Mouse (Mus musculus) kidney, adult 2 months (tissue): ENCODE measurements at regions not wholly inside any gene's neighbourhood (a gene's known extent, or its start where the extent isn't known, plus 50 kb on each side); places are given as distances from the start of the nearest gene placed in this dataset.

Experiments
- CTCF ChIP-seq: fragments of 200-500 bp; conservative IDR thresholded peaks from 2 replicates; pipeline ENCODE4 v1.5.1; 2011; ENCODE audit warnings: low read depth, mild to moderate bottlenecking, control low read depth, low read length, moderate library complexity, mixed read lengths; ENCODE audit not compliant: insufficient read depth, insufficient read length
- POLR2A ChIP-seq: fragments of 200-500 bp; IDR thresholded peaks from one replicate; pipeline ENCODE4 v1.6.1; 2011; ENCODE audit warnings: low read depth, low read length, control low read depth

DNA sequence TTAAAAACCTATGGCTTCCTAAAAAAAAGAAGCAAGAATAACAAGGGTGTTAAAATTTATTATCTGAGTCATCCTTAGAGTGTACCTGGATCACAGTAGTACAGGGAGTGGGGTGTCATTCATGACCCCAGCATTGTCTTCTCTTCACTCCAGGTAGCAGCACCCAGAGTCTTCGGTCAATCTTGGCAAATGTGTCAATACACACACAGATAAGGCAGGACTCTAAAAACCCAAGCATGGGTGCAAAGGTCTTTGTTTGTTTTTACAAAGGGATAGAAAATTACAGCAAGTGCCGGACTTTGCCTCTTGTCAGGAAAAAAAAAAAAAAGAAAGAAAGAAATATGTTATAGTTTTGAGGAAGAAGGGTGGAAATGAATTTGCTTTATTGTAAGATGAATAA, 57.3 kb upstream of the Dynlrb2 start:
- TF ChIP-seq CTCF (no peak), POLR2A (no peak)
